Mouse (Mus musculus) lung, postnatal 4 days (tissue): ENCODE data around the gene Sgo2a.
"Not testable (repeated sequence)": the region's sequence is repeated elsewhere in the genome, so short reads cannot be mapped to it uniquely, and the experiment has no call there.

Source experiments
- DNase-seq, 2 experiments: peaks; one replicate each; pipeline ENCODE4 v3.0.0; 2021

Sgo2a gene

DNA sequence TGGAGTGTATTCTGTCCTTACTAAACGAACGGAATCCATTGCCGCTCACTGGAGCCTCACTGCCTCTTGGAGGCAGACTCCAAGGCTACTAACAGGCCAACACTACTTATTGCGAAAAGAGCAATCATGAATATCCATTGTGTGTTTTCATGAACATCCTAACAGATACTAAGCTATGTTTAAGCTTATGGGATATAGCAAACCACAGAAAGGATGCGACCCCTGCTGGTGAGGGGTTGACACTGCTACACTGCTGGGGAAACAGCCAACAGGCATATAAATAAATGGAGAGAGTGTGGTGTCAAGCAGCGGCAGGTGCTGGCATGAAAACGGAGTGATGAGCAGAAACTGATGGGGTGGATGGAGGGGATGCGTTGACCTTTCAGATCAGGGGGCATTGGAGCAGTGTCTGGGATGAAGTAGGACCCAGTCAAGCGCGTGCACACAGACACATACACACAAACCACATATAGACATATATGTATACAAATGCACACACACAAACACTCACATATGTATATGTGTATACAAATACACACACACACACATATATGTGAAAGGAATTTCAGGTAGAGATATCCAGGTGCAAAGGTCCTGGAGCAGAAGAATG lies 35.5 kb downstream of the Sgo2a start:
- peak; percentile 52 to 70 for DNase-seq

DNA sequence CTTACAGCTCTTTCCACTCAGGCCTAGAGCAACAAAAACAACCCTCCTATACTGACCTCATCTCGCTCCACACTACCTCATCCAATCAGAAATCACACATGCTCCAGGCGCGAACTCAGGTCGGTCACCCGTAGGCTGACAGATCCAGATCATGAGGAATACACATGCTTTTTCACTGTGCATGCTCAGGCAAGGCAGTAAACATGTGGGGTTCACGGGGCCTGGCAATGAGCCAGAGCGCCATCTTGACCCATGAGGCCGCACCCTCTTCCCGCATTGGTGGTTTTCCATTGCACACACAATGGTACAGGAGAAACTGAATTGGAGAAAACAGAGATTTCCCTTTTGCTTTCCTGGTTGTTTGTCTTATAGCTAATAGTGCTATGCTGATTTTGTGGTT lies 41.5 kb downstream of the Sgo2a start:
- DNase-seq, result not testable (repeated sequence)

DNA sequence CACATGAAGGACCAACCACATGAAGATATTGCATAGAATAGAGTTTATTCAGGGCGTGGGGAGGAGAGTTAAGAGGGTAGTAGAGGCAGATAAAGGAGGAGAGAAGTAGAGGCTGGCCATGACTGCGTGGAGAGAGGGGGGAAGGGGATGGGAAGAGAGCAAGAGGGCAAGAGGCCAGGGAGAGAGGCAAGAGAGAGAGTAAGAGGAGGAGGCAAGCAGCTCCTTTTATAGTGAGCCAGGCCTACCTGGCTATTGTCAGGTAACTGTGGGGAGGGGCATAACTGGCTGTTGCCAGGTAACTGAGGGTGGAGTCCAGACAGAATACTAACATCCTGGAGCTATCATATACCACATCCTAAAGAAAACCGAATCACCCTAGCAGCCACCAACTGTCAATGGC lies 49.3 kb downstream of the Sgo2a start:
- DNase-seq, result no peak

DNA sequence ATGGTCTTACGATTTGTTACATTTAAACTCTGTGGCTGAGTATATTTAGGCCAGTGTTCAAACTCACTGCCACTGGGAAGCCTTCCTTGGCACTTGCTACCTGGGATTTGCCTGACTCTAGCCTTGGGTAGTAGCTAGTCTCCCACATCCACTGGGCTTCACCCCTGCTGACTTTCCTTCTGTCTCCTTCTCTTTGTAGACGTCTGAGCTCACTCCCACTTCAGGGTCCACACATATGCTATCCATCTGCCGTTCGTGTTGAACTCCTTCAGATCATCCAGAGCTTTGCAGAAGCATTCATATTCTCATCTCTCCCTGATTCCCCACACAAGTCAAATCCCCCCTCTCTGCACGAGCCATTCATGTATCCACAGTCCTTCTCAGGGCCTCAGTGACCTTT lies 49.8 kb downstream of the Sgo2a start:
- no peak for DNase-seq

DNA sequence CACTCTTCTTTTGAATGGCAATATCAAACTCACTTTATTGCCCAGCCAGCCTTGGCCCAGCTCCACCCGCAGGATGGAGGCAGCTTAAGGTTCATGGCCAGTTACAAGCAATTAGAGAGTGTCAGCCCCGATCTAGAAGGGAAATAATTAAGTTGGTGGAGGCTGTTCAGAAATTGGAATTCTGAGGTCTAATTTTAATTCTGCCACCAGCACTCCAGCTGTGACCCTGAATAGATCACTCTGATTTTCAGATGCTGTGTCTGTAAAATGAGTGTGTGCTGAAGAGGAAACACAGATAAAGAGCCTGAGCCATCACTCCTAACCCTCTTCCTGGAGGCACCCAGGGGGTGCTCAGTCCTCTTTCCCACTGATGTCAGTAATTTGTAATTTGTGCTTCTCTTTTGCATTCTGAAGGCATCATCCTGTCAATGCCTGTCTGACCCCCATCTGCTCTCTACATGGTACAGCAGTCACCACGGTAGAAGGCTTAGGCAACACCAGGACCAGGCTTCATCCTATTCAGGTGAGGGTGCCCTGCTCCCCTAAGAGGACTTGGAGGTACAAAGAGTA lies 51.0 kb downstream of the Sgo2a start:
- no peak for DNase-seq

DNA sequence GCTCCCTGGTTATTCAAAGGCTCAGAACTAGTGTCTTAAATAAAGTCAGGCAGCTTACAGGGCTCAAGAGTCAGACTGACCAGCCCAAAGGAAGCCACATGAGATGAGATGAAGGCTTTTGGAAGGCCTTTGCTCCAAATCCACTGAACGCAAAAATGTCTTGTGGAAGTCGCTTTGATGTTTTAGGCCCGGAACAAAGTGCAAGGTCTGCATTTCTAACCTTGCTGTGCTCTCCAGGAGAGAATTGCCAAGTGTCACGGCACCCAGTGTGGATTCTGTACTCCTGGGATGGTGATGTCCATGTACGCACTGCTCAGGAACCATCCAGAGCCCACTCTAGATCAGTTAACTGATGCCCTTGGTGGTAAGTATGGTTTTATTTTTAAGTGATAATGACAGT lies 53.4 kb downstream of the Sgo2a start:
- DNase-seq, result no peak

DNA sequence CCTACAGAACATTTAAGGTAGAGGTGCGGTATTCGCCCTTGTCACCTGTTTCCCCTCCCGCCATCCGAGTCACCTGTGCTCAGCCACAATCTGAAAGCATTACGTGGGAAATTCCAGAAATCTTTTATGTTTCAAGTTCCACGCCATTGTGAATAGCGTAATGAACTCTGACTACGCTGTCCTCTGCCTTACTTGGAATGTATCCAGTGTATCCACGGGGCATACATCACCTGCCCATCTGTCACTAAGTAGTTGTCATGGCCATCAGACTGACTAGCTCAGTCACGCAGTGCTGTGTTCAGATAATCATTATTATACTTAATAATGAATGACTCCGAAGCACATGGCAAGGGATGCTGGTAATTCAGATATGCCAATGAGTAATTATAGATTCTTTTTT lies 59.8 kb downstream of the Sgo2a start:
- DNase-seq, result no peak

DNA sequence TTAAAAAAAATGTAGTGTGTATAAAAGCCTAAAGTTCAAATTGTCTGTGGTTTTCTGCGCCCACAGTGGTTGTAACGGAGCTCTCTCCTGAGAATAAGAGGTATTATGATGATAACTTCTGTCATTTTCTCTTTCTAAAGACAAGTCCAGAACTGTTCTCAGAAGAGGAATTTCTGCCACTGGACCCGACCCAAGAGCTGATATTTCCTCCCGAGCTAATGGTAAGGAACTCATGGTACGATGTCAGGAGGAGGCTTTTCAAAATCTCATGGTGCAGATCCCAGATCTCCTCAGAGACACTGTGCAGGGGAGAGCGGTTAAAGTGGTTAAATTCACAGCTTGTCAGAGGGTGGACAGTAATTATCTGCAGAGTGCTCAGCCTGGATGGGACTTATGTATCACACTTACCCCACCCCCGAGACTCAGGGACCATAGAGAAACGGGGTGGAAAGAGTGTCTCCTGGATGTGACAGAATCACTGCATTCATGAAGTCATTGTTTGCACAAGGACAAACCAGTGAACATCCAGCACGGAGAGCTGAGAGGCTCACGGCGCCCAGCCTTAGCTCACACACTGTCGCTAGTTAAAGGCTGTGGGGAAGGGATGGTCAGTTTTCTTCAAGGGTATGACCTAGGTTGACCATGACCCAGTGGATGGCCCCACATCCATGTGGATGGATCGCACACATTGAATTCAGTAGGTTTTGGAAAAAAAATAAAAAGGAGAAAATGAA lies 60.5 kb downstream of the Sgo2a start:
- DNase-seq, result no peak

DNA sequence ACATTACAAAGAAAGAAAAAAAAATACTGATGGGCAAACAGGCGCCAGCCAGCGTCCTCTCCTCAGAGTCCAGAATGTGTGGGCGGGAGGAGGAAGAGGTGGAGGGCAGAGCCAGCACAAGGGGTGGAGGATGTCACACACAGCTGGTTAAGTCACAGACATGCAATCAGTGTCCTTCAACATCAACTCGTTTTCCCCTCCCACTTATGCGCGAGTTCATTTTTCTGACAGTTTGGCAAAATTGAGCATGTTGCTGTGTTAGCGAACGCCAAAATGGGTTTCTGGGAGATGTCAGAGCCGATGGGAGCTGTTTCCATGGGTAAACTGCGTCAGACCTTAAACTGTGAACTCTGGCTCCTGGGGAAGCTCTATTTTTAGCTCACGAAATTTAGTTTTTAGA lies 61.2 kb downstream of the Sgo2a start:
- DNase-seq, result peak; percentile 50 to 77

DNA sequence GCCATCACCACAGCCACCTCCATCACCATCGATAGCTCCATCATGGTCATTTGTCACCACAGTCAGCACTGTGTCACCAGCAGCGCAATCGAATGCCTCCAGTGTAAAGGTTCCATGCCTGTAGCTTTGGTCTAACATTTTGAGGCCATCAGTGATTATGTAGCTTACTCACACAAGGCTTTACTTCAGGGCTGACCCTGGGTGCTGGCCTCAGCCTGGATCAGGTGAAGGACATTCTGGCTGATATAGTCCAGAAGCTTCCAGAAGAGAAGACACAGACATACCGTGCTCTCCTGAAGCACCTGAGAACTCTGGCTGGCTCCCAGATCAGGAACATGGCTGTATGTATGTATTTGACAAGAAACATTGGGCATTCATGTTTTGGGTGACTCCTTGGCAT lies 63.1 kb downstream of the Sgo2a start:
- DNase-seq, result no peak

DNA sequence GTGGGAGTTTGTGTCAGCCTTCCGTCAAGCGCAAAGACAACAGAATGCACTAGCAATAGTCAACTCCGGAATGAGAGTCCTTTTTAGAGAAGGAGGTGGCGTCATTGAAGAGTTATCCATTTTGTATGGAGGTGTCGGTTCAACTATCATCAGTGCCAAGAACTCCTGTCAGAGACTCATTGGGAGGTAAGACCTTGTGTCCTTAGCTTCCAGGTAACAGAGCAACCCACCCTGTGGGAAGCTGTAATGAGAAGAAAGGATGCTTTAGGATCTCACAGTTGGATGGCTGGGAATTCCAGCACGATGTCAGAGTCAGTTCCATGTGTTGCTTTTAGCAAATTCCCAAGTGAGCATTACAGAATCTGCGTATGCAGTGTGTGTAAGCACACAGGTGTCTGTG lies 66.4 kb downstream of the Sgo2a start:
- no peak for DNase-seq

DNA sequence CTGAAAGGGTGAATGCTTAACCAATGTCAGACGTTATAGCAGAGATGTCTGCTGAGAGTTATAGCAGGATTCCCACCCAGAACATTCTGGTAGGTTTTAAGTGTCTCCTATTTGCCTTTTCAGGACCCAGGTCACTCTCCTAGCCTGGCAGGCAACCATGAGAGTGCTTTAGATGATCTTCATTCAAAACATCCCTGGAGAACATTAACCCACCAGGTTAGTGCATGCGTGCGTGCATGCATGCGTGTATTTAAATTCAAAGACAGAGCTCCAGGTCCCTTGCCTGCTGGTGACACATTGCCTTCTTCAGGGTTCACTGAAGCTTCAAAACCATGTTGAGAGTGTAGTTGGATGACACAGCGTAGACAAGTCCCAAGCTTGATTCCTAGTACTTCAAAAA lies 69.4 kb downstream of the Sgo2a start:
- DNase-seq, result no peak

DNA sequence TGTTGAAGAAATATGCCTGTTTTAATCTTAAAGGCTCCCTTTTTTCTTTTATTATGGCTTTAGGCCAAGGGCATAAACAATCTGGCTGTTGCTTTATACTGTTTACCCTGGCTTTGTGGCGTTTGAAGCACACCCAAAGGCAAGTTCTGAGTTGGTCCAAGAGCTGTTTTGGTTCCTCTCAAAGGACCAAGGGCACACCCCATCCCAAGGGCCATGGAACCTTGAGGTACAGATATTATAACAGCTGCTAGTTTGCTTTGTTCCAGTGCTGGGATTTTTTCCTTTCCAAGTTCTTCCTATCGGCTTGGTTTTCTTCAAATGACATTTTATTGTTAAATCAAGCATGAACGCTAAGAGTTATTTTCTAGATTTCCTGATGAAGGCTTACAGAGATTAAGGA lies 69.8 kb downstream of the Sgo2a start:
- no peak for DNase-seq

DNA sequence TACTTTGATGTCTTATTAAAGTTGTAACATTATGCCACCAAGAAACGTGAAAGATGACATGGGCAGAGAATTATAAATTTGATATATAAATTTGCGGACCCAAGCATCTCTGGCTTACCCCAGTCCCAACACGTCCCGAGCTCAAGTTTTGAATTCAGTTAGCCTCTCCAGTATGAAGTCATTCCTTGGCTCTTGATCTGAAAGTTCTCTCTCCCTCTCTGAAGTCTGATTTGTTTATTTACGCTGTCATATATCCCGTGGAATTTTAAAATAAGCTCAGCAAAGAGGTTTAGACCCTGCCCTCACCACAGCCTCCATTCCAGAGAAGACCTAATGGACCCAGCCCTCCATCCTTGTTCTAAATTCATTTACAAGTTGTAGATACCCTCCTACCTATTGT lies 73.4 kb downstream of the Sgo2a start:
- DNase-seq, result no peak

DNA sequence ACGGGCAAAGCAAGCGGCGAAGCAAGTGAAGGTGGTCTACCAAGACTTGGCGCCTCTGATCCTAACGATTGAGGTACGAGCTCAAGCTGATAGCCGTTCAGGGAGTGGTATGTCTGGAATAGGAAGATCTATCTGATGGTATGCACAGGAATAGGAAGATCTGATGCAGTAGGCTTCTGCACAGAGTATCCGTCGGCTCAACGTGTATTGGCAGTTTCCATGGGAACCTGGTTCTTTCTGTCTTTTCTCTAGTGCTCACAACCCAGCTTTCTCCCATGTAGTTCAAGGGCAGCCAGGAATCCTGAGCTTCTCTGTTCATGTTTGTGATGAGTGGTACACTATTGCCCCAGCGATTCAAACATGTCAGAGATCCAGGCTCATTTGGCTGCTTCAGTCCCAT lies 74.3 kb downstream of the Sgo2a start:
- no peak for DNase-seq

DNA sequence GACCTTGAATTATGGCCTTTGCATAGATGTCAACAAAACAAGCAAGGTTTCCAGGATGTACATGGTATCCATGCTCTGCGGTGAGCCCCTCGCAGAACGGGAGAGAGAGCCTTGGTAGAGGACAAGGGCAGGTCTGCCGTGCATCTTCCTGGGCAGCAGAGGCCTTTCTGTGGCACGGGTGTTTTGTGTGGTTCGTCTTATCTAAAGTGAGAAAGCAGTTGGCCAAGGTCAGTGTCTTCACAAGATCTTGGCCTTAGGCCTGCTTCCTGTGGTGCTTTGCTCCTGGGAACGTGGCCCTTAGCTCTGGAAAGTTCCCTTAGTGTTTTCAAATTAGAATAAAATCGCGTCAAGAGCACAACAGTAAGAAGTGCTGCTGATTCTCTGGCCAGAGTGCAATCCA lies 75.2 kb downstream of the Sgo2a start:
- no peak for DNase-seq

DNA sequence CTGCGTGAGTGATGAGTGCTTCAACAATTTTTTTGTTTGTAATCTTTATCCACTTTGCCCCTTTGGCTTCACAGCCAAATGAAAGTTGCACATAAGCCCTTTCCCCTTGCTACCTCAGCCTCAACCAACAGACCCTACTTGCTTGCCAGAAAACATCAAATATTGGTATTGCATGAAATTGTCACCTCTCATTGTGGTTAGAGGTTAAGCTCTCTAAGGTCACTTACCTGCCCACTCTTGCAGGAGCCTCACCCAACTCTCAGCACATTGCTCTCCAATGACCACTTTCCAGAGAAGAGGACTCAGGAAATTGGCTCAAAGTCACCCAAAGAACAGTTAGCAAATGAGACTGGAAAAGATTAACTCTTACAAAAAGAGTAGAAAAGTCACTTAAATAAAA lies 75.7 kb downstream of the Sgo2a start:
- DNase-seq, result no peak

DNA sequence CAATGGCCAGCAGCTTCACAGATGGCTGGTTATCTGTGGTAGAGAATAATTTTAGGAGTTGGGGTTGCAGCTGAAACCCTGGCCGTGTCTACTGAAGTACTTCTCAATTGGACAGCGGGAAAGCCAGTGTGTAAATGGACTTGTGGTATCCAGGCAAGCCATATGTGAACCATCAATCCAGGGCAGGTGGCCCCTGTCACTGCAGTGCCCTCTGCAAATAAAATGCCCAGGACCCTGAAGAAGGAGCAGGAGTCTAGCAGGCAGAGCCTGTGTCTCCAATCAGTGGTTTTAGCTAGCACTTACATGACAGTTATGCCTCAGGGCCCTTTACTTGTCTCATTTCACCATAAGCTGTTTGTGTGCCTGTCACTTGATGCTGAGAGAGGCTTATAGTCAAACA lies 76.6 kb downstream of the Sgo2a start:
- DNase-seq, result no peak

DNA sequence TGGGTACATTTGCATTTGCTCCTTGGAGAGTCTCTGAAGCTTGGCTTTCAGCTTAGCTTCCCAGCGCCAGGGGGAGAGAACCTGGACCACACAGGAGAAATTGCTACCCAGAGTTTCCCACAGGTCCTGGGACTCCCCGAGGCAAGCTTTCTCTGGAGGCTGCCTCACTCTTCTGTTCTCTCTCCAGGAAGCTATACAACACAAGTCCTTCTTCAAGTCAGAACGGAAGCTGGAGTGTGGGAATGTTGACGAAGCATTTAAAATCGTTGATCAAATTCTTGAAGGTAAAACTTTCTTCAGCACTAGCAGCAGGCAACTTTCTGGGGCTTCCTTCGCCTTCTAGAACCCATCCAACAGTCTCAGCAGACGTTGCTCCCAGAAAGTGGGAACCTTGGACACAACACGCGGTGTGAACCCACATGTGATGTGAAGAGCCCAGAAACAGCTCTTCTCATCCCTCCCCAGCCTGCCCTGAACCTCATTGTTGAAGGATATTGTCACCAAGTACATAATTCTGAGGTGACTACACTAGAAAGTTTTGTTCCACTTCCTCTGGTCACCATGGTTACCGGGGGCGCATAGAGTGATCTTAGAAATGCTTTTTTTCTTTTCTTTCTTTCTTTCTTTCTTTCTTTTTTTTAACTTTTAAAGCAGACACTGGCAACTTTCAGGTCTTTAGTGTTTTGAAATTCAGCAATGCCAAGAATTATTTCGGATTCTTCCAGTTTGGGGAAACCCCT lies 77.4 kb downstream of the Sgo2a start:
- DNase-seq, result no peak

DNA sequence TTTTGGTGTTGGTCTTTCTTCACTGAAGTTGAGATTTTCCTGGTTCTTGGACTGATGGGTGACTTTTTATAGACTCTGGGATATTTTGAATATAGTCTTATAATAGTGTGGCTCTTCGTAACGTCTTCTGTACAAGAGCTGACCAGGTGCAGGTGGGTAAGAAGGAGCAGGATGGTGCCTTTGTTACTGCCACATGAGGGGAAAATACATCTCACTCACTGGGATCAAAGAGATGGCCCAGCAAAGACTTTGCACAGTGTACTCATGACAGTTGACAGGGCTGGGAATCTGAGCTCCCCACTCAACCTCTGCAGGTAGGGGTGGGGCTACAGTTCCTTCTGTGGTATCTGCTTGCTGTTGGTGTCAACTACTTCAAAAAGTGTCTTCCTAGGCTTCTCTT lies 78.5 kb downstream of the Sgo2a start:
- no peak for DNase-seq
